Mouse (Mus musculus) lung, postnatal 0 days (tissue): ENCODE measurements around the gene Pafah2.

Source experiments
- CTCF ChIP-seq: IDR thresholded peaks from 2 replicates; pipeline ENCODE4 v1.5.1; 2016; ENCODE audit warnings: antibody characterized with exemption, mild to moderate bottlenecking
- EP300 ChIP-seq: IDR thresholded peaks from 2 replicates; pipeline ENCODE4 v1.6.1; 2016; ENCODE audit warnings: antibody characterized with exemption, mild to moderate bottlenecking, control low read depth

DNA sequence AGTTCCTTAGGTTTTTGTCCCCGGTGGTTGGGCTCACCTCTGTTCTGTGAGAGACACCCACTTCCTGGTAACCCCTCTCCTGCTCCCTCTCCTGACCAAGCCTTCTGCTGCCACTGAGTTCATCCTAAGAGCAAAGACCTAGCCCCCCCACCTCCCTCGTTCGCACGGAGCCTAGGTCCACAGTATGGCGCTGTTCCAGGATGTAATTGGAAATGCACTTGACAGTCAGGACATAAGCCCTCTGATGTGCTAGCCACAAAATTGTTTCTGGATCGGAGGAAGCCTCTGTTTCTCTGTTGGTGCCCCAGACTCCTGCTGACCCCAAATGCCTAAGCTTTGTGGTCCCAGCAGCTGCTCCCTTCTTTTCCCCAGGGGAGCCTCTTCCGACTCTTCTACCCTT lies 7.6 kb downstream of the Pafah2 start:
- TF ChIP-seq CTCF (peak; percentile 5; the same call in 1 of the 2 replicates), EP300 (no peak)
